Mouse (Mus musculus): ENCODE measurements around the gene Trappc3. TPM values are rescaled to one million over a fixed set of nuclear protein-coding genes. Genes with fewer than 3 reads are reported as not detected.
A peak's percentile ranks its signal among the peaks of the same experiment; 100 is the strongest.

Trappc3 gene
- polyA plus RNA-seq, 1 experiment, result 20.5 TPM

- H3K4me1 ChIP-seq (ENCODE audit: control insufficient read depth, insufficient read depth, low read length), result peaks cover 47% of the 10 kb centered on the region
- peak overlapping the region; percentile 88 for H3K4me3 ChIP-seq (ENCODE audit: control insufficient read depth, low read depth, low read length)
- TF ChIP-seq CTCF (IDR thresholded peaks at IDR 0.05; ENCODE audit: control insufficient read depth, insufficient read depth, insufficient replicate concordance, low read depth, low read length), result no peak
- no peak for TF ChIP-seq POLR2A (IDR thresholded peaks at IDR 0.05; ENCODE audit: control insufficient read depth, low read depth, low read length)
- H3K27ac ChIP-seq (ENCODE audit: control insufficient read depth, insufficient read depth, low read depth, low read length), result peak overlapping the region; percentile 25
- no peaks in the 10 kb centered on the region for H3K36me3 ChIP-seq (ENCODE audit: control insufficient read depth, insufficient read depth, low read length)
- no peaks in the 10 kb centered on the region for H3K27me3 ChIP-seq (ENCODE audit: control insufficient read depth, insufficient read depth, low read length)
Measured at GRCm38 (mm10) chr4:126256967-126257881, 4.9 kb upstream of the Trappc3 start.

GRCm38 (mm10) chr4:126259063-126259462 is 3.1 kb upstream of the Trappc3 start:
- TF ChIP-seq CTCF (IDR thresholded peaks at IDR 0.05; ENCODE audit: control insufficient read depth, insufficient read depth, insufficient replicate concordance, low read depth, low read length) (no peak), POLR2A (IDR thresholded peaks at IDR 0.05; ENCODE audit: control insufficient read depth, low read depth, low read length) (no peak)

GRCm38 (mm10) chr4:126259523-126260160 is 2.5 kb upstream of the Trappc3 start:
- H3K27ac ChIP-seq (ENCODE audit: control insufficient read depth, insufficient read depth, low read depth, low read length), result peak overlapping the region; percentile 56
- H3K4me3 ChIP-seq (ENCODE audit: control insufficient read depth, low read depth, low read length), result no peak overlapping the region
- H3K4me1 ChIP-seq (ENCODE audit: control insufficient read depth, insufficient read depth, low read length), result peaks cover 43% of the 10 kb centered on the region
- H3K36me3 ChIP-seq (ENCODE audit: control insufficient read depth, insufficient read depth, low read length), result no peaks in the 10 kb centered on the region
- no peaks in the 10 kb centered on the region for H3K27me3 ChIP-seq (ENCODE audit: control insufficient read depth, insufficient read depth, low read length)
- TF ChIP-seq CTCF (IDR thresholded peaks at IDR 0.05; ENCODE audit: control insufficient read depth, insufficient read depth, insufficient replicate concordance, low read depth, low read length) (no peak), POLR2A (IDR thresholded peaks at IDR 0.05; ENCODE audit: control insufficient read depth, low read depth, low read length) (no peak)

More at GRCm38 (mm10) chr4:126259063-126259462, 3.1 kb upstream of the Trappc3 start:
- H3K4me3 ChIP-seq (ENCODE audit: control insufficient read depth, low read depth, low read length), result no peak overlapping the region
- peaks cover 47% of the 10 kb centered on the region for H3K4me1 ChIP-seq (ENCODE audit: control insufficient read depth, insufficient read depth, low read length)
- H3K27ac ChIP-seq (ENCODE audit: control insufficient read depth, insufficient read depth, low read depth, low read length), result 0 out of 2 replicates have a peak overlapping the region, but pooled peaks have one; percentile 56
- no peaks in the 10 kb centered on the region for H3K36me3 ChIP-seq (ENCODE audit: control insufficient read depth, insufficient read depth, low read length)
- H3K27me3 ChIP-seq (ENCODE audit: control insufficient read depth, insufficient read depth, low read length), result no peaks in the 10 kb centered on the region

GRCm38 (mm10) chr4:126260520-126261201 is 1.5 kb upstream of the Trappc3 start:
- Histone ChIP-seq H3K4me3 (ENCODE audit: control insufficient read depth, low read depth, low read length) (no peak overlapping the region), H3K4me1 (ENCODE audit: control insufficient read depth, insufficient read depth, low read length) (peaks cover 34% of the 10 kb centered on the region), H3K27ac (ENCODE audit: control insufficient read depth, insufficient read depth, low read depth, low read length) (peak overlapping the region; percentile 68), H3K27me3 (ENCODE audit: control insufficient read depth, insufficient read depth, low read length) (no peaks in the 10 kb centered on the region), H3K36me3 (ENCODE audit: control insufficient read depth, insufficient read depth, low read length) (no peaks in the 10 kb centered on the region)
- 0 out of 2 replicates have a peak, but pooled peaks have one; percentile 21 for TF ChIP-seq POLR2A (IDR thresholded peaks at IDR 0.05; ENCODE audit: control insufficient read depth, low read depth, low read length)
- no peak for TF ChIP-seq CTCF (IDR thresholded peaks at IDR 0.05; ENCODE audit: control insufficient read depth, insufficient read depth, insufficient replicate concordance, low read depth, low read length)

GRCm38 (mm10) chr4:126261266-126261665 is 859 bp upstream of the Trappc3 start:
- no peak for TF ChIP-seq POLR2A (IDR thresholded peaks at IDR 0.05; ENCODE audit: control insufficient read depth, low read depth, low read length)
- no peak for TF ChIP-seq CTCF (IDR thresholded peaks at IDR 0.05; ENCODE audit: control insufficient read depth, insufficient read depth, insufficient replicate concordance, low read depth, low read length)
- H3K27ac ChIP-seq (ENCODE audit: control insufficient read depth, insufficient read depth, low read depth, low read length), result peak overlapping the region; percentile 65
- H3K4me3 ChIP-seq (ENCODE audit: control insufficient read depth, low read depth, low read length), result no peak overlapping the region
- peaks cover 34% of the 10 kb centered on the region for H3K4me1 ChIP-seq (ENCODE audit: control insufficient read depth, insufficient read depth, low read length)
- no peaks in the 10 kb centered on the region for H3K36me3 ChIP-seq (ENCODE audit: control insufficient read depth, insufficient read depth, low read length)
- no peaks in the 10 kb centered on the region for H3K27me3 ChIP-seq (ENCODE audit: control insufficient read depth, insufficient read depth, low read length)

- peak overlapping the region; percentile 59; the same call in 1 of the 2 replicates for H3K27ac ChIP-seq (ENCODE audit: control insufficient read depth, insufficient read depth, low read depth, low read length)
- H3K4me1 ChIP-seq (ENCODE audit: control insufficient read depth, insufficient read depth, low read length), result peaks cover 33% of the 10 kb centered on the region
- peak overlapping the region; percentile 96 for H3K4me3 ChIP-seq (ENCODE audit: control insufficient read depth, low read depth, low read length)
- H3K27me3 ChIP-seq (ENCODE audit: control insufficient read depth, insufficient read depth, low read length), result no peaks in the 10 kb centered on the region
- TF ChIP-seq POLR2A (IDR thresholded peaks at IDR 0.05; ENCODE audit: control insufficient read depth, low read depth, low read length), result no peak
- no peak for TF ChIP-seq CTCF (IDR thresholded peaks at IDR 0.05; ENCODE audit: control insufficient read depth, insufficient read depth, insufficient replicate concordance, low read depth, low read length)
- H3K36me3 ChIP-seq (ENCODE audit: control insufficient read depth, insufficient read depth, low read length), result no peaks in the 10 kb centered on the region
Measured at GRCm38 (mm10) chr4:126261675-126262074, 450 bp upstream of the Trappc3 start.
